Mouse (Mus musculus): Measurements from ENCODE around the gene Snrnp70.

GRCm38 (mm10) chr7:45419859-45420614 lies 24.5 kb upstream of the Snrnp70 start:
- TF ChIP-seq TAL1 (IDR thresholded peaks at IDR 0.05; ENCODE audit: low read length) (no peak), GATA1 (IDR thresholded peaks at IDR 0.05; ENCODE audit: low read length) (no peak)

All from erythroblast, embryonic 14.5 days (primary cell).